Mouse (Mus musculus) bone marrow macrophage, adult 2 months (primary cell): ENCODE measurements around the gene Rtl10. TPM values are rescaled to one million over a fixed set of nuclear protein-coding genes. Genes with fewer than 3 reads are reported as not detected.
A peak's percentile ranks its signal among the peaks of the same experiment; 100 is the strongest.

Experiments
- H3K27ac ChIP-seq: 2 replicates; pipeline ENCODE4 v1.5.1; 2012; ENCODE audit warnings: low read depth, low read length; ENCODE audit not compliant: insufficient read depth
- H3K4me1 ChIP-seq: 2 replicates; pipeline ENCODE4 v1.6.1; 2012; ENCODE audit warnings: low read length; ENCODE audit not compliant: control insufficient read depth, insufficient read depth
- H3K4me3 ChIP-seq: 2 replicates; pipeline ENCODE4 v1.5.1; 2012; ENCODE audit warnings: mild to moderate bottlenecking, low read length, moderate library complexity; ENCODE audit not compliant: insufficient read depth
- CTCF ChIP-seq: IDR thresholded peaks from 2 replicates; pipeline ENCODE4 v1.5.1; 2012; ENCODE audit warnings: low read depth, mild to moderate bottlenecking, low read length, moderate library complexity
- POLR2A ChIP-seq: IDR thresholded peaks from 2 replicates; pipeline ENCODE4 v1.6.1; 2012; ENCODE audit warnings: mild to moderate bottlenecking, low read depth, low read length, borderline replicate concordance
- polyA plus RNA-seq: library from polyadenylated mRNA; stranded (reverse); fragments of >200 nt; gene quantifications from 2 replicates; pipeline ENCODE4 v1.2.4, GENCODE M21; 2012; ENCODE audit not compliant: missing spikeins, insufficient read depth, insufficient read length

Rtl10 gene
- polyA plus RNA-seq = 0.94 and 1.9 TPM in 2 replicates

DNA sequence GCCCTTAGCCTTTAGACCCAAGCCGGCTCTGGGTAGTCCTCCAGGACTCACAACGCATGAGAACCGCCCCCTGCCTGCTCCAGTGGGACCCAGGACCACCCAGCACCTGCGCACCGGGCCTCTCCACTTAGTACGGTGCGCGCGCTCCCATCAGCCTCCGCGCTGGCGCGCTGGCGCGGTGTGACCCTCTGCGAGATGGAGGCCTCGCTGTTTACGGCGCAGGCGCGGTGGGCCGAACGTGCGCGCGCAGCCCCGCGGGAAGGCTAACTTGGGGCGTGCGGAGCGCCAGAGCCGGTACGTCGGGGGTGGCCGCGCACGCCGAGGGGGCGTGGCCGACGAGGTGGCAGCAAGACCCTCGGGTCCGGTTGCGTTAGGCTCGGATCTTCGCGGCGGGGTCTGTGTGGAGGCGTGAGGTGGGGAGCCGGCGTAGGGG lies at the start of gene Rtl10, which contains the start of gene Gnb1l:
Gene Rtl10 (plus strand): TSS at position 344 of the 433 bp plus-strand sequence.
Gene Gnb1l (plus strand): TSS at position 156 of the 433 bp plus-strand sequence.
- H3K27ac ChIP-seq = peak within 1 kb of the TSS; percentile 48
- peak within 1 kb of the TSS; percentile 86 for H3K4me3 ChIP-seq
- H3K4me1 ChIP-seq = peaks cover 4% of the 10 kb centered on the region; the same call in 1 of the 2 replicates
- TF ChIP-seq CTCF (no peak), POLR2A (no peak; the same call in 1 of the 2 replicates)

DNA sequence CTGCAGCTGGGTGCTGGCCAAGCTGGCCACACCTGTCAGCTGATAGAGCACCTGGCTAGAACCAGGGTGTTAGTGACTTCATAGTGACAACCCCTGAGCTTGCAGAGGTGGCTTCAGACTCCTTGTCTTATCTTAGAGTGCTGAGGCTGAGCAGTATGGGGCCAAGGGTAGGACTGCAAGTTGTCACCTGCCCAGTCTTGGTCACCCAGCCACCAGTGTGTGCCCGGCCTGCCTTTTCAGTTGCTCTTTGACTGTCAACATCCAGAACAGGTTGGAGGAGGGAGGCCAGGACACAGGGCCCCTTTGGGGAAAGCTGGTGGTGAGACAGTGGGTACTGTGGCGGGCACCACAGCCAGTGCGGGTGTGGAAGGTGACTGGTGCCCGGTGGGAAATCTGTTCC lies 49.7 kb upstream of the Rtl10 start:
- Histone ChIP-seq H3K27ac (no peak overlapping the region), H3K4me3 (no peak overlapping the region), H3K4me1 (no peaks in the 10 kb centered on the region)
- TF ChIP-seq POLR2A (no peak), CTCF (no peak)

DNA sequence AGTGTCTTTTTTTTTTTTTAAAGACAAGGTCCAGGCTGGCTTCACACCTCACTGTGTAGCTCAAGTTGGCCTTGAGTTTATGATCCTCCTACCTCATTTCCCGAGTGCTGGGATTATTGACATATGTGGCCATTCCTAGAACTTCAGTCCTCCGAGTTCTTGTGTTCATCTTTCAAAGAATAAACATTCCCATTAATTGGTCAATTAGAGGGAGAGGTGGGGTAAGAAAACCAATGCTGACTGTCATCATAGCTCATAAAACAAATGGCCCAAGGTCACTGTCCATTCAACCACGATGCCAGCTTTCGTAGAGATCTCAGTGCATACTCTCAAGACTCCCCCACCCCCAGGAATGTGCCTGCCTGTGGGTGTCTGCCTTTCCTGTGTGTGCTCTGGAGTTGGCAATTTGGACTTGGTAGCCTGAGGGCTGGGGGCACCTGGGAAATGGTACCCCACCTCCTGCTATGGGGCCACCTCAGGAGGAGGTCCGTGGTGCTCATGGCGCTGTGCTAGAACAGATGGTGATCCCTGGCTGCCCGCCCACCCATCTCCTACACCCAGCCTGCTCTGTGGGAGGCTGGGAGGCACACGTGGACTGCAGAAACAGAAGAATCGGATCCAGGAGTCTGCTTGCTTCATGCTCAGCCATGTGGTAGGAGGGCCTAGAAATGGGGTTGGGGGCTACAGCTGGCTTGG lies 47.1 kb upstream of the Rtl10 start:
- Histone ChIP-seq H3K27ac (no peak overlapping the region), H3K4me1 (no peaks in the 10 kb centered on the region), H3K4me3 (no peak overlapping the region)
- TF ChIP-seq POLR2A = no peak

DNA sequence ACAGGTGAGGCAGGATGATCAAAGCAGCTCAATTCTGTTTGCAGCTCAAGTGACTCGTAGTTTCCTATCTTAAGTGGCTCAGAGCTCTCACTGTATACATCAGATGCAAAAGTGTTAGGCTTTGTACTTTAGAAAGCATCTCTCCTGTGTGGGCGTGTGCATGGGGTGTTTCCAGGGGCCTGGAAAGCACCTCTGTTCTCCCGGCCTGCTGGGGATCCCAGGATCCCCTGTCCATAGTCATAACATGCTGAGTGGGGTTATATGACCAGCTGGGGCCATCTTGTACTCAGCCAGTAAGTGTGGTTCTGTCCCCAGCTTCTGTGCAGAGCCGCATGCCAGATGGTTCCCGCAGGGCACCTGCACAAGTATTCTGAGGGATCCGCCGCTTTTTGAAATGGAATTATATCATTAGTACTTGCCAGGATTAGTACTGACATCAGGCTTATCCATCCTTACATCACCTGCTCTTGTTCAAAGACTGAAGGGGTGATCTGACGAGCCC lies 46.3 kb upstream of the Rtl10 start:
- Histone ChIP-seq H3K4me1 (no peaks in the 10 kb centered on the region), H3K4me3 (no peak overlapping the region), H3K27ac (no peak overlapping the region)
- TF ChIP-seq POLR2A (no peak), CTCF (no peak)

DNA sequence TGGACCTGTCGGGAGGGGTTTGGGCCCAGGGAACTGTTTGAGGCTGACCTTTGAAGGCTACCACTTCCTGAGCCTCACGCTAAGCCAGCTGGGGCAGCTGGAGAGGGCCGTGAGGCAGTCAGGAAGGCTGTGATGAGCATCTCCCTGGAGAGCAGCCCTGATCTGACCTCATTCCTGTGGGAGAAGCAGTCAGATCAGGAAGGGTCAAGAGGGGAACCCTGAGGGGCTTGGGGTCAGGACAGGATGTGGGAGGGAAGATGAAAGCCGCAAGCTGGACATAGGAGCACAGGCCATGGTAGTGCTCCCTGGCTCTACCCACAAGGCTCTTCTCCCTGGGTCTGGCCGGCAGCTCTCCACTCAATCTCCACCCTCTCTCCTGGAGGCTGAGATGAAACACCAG lies 44.9 kb upstream of the Rtl10 start:
- TF ChIP-seq CTCF (no peak), POLR2A (no peak)
- Histone ChIP-seq H3K27ac (no peak overlapping the region), H3K4me3 (no peak overlapping the region), H3K4me1 (no peaks in the 10 kb centered on the region)

DNA sequence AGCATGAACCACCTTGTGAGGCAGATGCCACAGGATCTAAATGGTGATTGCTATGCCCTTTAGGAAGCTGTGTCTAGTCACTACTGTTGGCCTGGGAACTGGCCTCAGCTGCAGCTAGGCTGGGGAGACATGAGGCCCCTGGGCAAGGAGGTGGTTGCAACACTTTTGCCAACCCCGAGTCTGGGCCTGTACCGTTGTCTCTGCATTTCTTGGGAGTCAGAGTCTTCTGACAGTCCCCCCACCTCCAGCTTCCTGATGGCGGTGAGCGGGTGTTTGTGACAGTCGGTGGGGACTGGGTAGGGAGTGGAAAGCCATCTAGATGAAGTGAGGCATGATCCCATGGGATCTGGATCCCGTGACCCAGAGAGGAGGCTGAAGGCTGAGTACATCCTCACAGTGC lies 43.3 kb upstream of the Rtl10 start:
- Histone ChIP-seq H3K4me1 (no peaks in the 10 kb centered on the region), H3K27ac (no peak overlapping the region), H3K4me3 (no peak overlapping the region)
- TF ChIP-seq POLR2A = no peak
- TF ChIP-seq CTCF = no peak

DNA sequence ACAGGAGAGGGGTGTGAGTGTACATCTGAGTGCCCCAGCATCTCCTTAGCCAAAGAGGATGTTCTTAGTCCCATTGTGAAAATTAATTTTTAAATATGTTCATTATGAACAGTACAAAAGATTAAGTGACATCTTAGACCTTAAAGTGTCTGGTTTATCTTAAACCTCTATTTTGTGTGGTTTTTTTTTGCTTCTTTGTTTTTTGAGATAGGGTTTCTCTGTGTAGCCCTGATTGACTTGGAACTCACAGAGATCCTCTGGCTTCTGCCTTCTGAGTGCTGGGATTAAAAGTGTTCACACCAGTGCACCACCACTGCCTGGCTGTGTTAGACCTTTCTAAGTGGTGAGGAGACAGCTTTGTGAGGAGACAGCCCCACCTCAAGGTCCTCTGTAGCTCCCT lies 40.0 kb upstream of the Rtl10 start:
- Histone ChIP-seq H3K4me3 (no peak overlapping the region), H3K27ac (no peak overlapping the region), H3K4me1 (peaks cover 13% of the 10 kb centered on the region)
- no peak for TF ChIP-seq CTCF
- no peak for TF ChIP-seq POLR2A

DNA sequence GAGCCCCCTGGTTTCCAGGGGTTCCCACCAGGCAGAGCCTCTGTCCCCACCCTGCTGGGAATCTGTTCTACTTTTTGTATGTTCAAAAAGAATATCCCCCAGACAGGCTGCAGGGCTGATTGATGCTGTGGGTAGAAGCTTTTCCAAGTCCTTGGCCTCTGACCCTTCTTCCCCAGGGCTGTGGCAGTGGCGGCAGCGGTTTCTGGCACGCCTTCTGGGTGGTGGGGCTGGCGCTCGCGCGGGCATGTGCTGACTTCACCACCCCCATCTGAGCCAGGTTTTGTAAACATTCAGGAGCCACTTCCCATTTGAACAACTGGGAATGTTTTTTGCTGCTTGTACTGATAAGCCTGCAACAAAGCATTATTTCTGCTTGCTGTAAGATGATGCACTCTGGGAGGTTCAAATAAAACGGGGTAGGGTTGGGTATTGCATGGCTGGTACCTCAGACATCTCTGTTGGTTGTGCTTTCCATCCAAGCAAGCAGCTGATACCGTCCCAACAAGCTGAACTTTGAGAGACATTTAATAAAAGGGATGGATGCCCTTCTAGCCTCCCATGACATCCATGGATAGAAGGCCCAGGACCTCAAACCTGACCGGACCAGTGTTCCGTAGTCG lies 39.3 kb upstream of the Rtl10 start:
- peaks cover 20% of the 10 kb centered on the region for H3K4me1 ChIP-seq
- H3K27ac ChIP-seq = no peak overlapping the region
- no peak for TF ChIP-seq POLR2A
- TF ChIP-seq CTCF = no peak
- no peak overlapping the region for H3K4me3 ChIP-seq

DNA sequence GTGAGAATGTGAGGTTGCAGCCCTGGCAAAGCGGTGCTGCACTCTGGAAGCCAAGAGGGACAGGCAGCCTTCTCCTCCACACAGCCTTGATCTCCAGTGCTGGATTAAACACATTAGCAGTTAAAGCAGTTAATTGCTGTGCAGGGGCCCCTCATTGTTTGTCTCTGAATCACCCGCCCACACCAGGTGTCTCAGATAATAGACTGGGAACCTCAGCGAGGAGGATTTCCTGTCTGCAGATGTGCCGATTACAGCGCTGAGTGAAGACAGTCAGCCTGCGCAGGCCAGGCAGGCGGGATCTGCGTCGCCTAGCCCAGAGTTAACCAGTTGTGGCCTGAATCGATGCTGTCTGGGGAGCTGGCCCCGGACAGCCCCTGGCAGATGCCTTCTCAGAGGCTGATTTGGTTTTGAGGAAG lies 38.7 kb upstream of the Rtl10 start:
- Histone ChIP-seq H3K4me3 (no peak overlapping the region), H3K27ac (no peak overlapping the region), H3K4me1 (peaks cover 25% of the 10 kb centered on the region)
- no peak for TF ChIP-seq CTCF
- TF ChIP-seq POLR2A = no peak

DNA sequence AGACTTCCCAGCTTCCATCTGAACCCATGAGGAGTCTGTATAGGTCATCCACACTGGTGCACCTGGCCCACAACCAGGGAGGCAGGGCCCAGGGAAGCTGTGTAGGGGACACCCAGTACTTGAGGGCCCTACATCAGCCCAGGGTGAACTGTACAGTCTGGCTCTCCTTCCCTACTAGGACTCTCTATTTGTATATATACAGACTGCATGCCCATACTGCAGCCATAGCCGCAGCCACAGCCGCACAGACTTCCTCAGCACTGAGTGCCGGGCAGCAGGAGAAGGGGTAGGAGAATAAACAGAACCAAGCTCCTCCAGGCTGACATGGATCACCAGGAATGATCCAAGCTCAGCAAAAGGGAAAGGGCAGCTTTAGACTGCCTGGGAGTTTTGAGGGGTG lies 37.9 kb upstream of the Rtl10 start:
- H3K27ac ChIP-seq = no peak overlapping the region
- no peak overlapping the region for H3K4me3 ChIP-seq
- TF ChIP-seq POLR2A = no peak
- TF ChIP-seq CTCF = no peak
- peaks cover 33% of the 10 kb centered on the region for H3K4me1 ChIP-seq
